In genomic region chr17:86529411-86529810, GRCm38 (mm10) we compare ENCODE assay signal across 37 mouse cellular contexts. TPM values are rescaled to one million over a fixed set of nuclear protein-coding genes. Genes with fewer than 3 reads are reported as not detected.
DNase-seq lines count a peak whose midpoint lies in the region; ATAC-seq and TF ChIP-seq lines count a peak whose summit lies in the region.
"Had no signal": no experiment of that assay in that cellular context is flagged by ENCODE, and none has a peak within 500 bp of the region (broad histone marks: within the 10 kb centered on the region; RNA-seq: fewer than 3 reads in every experiment).

No protein-coding gene starts in this region.

- 36% methylated on average over 4 of the region's 4 CpGs for WGBS in lung, postnatal 0 days

- H3K4me3 ChIP-seq in gastrocnemius, adult 2 months, result no peak overlapping the region
- no peak overlapping the region for H3K4me3 ChIP-seq in layer of hippocampus, adult 2 months
- no peak overlapping the region for H3K4me3 ChIP-seq in lung, postnatal 0 days (ENCODE audit: low read depth, low read length)
- H3K4me3 ChIP-seq: erythroblast, embryonic 14.5 days; heart, embryonic 12.5 days; hindbrain, embryonic 10.5 days; hindbrain, embryonic 15.5 days; limb, embryonic 12.5 days; liver, embryonic 15.5 days; megakaryocyte, embryonic 14.5 days; midbrain, embryonic 12.5 days; myocyte; neural tube, embryonic 12.5 days had no signal

- no peak for DNase-seq in gastrocnemius, adult 2 months
- no peak for DNase-seq in gastrocnemius, adult 18-20 months (ENCODE audit: low spot score)
- DNase-seq in kidney, adult 9 months, result peak; percentile 40
- no peak for DNase-seq in kidney, postnatal 36 days
- no peak for DNase-seq in layer of hippocampus, adult 2 months (ENCODE audit: low spot score in 2 of 2)
- no peak for DNase-seq in layer of hippocampus, adult 8-10 months (ENCODE audit: low spot score in 2 of 2)
- DNase-seq in lung, postnatal 0 days (ENCODE audit: low spot score), result peak; percentile 30
- no peak for DNase-seq in lung, postnatal 25 days (ENCODE audit: low spot score)
- DNase-seq: adrenal gland, adult 2 months; adrenal gland, postnatal 36 days; cerebellum, adult 2 months; cerebellum, postnatal 14 days; gastrocnemius, postnatal 10 days; heart, postnatal 10 days; layer of hippocampus, adult 9-11 months; lung, postnatal 4 days; thymus, postnatal 4 days had no signal

- H3K27ac ChIP-seq in gastrocnemius, adult 2 months, result peak overlapping the region; percentile 70
- H3K27ac ChIP-seq in layer of hippocampus, adult 2 months, result peak overlapping the region; percentile 56
- no peak overlapping the region for H3K27ac ChIP-seq in lung, postnatal 0 days (ENCODE audit: low read length)
- H3K27ac ChIP-seq: hindbrain, embryonic 10.5 days; hindbrain, embryonic 15.5 days; limb, embryonic 12.5 days; liver, embryonic 15.5 days; midbrain, embryonic 12.5 days; neural tube, embryonic 12.5 days had no signal

- no peak for ATAC-seq in lung, postnatal 0 days
- ATAC-seq: activated CD4-positive, CD25-positive, alpha-beta regulatory T cell, adult 4 months; forebrain, embryonic 16.5 days; inflammation-experienced regulatory T-cells, adult 6 months had no signal

- no peaks in the 10 kb centered on the region for H3K27me3 ChIP-seq in lung, postnatal 0 days (replicated peaks; ENCODE audit: insufficient read depth, low read length)
- H3K27me3 ChIP-seq: CH12.LX; heart, embryonic 12.5 days; hindbrain, embryonic 15.5 days; limb, embryonic 12.5 days; liver, embryonic 15.5 days; midbrain, embryonic 12.5 days; neural tube, embryonic 12.5 days had no signal

- H3K36me3 ChIP-seq in lung, postnatal 0 days (ENCODE audit: insufficient read depth, low read length), result no peaks in the 10 kb centered on the region
- H3K36me3 ChIP-seq: hindbrain, embryonic 10.5 days; hindbrain, embryonic 15.5 days; limb, embryonic 12.5 days; liver, embryonic 15.5 days; midbrain, embryonic 12.5 days; neural tube, embryonic 12.5 days had no signal

- TF ChIP-seq CTCF in gastrocnemius, adult 2 months (IDR thresholded peaks at IDR 0.05), result no peak
- TF ChIP-seq CTCF in layer of hippocampus, adult 2 months (conservative IDR thresholded peaks at IDR 0.05), result no peak
- TF ChIP-seq CTCF in lung, postnatal 0 days (IDR thresholded peaks at IDR 0.05), result no peak

- intact Hi-C loops in gastrocnemius, adult 2 months (cut with DNase I), result no loop called here

- H3K9me3 ChIP-seq in lung, postnatal 0 days (ENCODE audit: low read length), result no peaks in the 10 kb centered on the region
- H3K9me3 ChIP-seq: heart, embryonic 12.5 days; hindbrain, embryonic 10.5 days; hindbrain, embryonic 15.5 days; limb, embryonic 12.5 days; liver, embryonic 15.5 days; megakaryocyte, embryonic 14.5 days; midbrain, embryonic 12.5 days; neural tube, embryonic 12.5 days had no signal

- no peak overlapping the region for H3K9ac ChIP-seq in lung, postnatal 0 days (replicated peaks; ENCODE audit: low read depth)
- H3K9ac ChIP-seq: heart, embryonic 12.5 days; hindbrain, embryonic 15.5 days; limb, embryonic 12.5 days; liver, embryonic 15.5 days; midbrain, embryonic 12.5 days; neural tube, embryonic 12.5 days had no signal

- peaks cover 9% of the 10 kb centered on the region for H3K4me1 ChIP-seq in lung, postnatal 0 days (ENCODE audit: insufficient read depth, low read depth, low read length)

- peak; percentile 49 for TF ChIP-seq EP300 in lung, postnatal 0 days (IDR thresholded peaks at IDR 0.05)

- H3K4me2 ChIP-seq in lung, postnatal 0 days (replicated peaks; ENCODE audit: low read depth, low read length), result no peak overlapping the region
- H3K4me2 ChIP-seq: heart, embryonic 12.5 days; hindbrain, embryonic 15.5 days; limb, embryonic 12.5 days; liver, embryonic 15.5 days; midbrain, embryonic 12.5 days; neural tube, embryonic 12.5 days had no signal

RNA-seq across cellular contexts. Expression of gene Gm10309, which starts 24.4 kb away (rescaled TPM):
- total RNA-seq in gastrocnemius, adult 2 months (2021), result under 1 TPM; 0.13 to 0.22 TPM
- total RNA-seq in gastrocnemius, adult 18-20 months (2021), result under 1 TPM in 1 of 2 experiments, not detected in 1; 0.11 TPM
- not detected for total RNA-seq in layer of hippocampus, adult 2 months (2021)
- total RNA-seq in layer of hippocampus, adult 8-10 months (2022), result not detected
- polyA plus RNA-seq in lung, postnatal 0 days (2015; fragmentation: Nextera tagmentation; extraction: Ambion mirVana), result 0.30 and 0.54 TPM in 2 replicates
- total RNA-seq: adrenal gland, adult 2 months; adrenal gland, postnatal 36 days; ES-E14; heart, postnatal 10 days; left cerebral cortex, postnatal 14 days; liver, adult 2 months; midbrain, postnatal 0 days had no signal
- polyA plus RNA-seq: brain, embryonic 14.5 days; cerebellum, adult 2 months; cortical plate, adult 2 months; liver, adult 2 months; liver, embryonic 15.5 days had no signal

Comparison
In these comparisons a context has a peak if more than half of its experiments do, and no peak if none do; other contexts are left out.
1. DNase-seq: peak in kidney, adult 9 months (single experiment) and lung, postnatal 0 days (single experiment); none in gastrocnemius, adult 2 months (single experiment), gastrocnemius, adult 18-20 months (single experiment), kidney, postnatal 36 days (0 of 2), layer of hippocampus, adult 2 months (0 of 2), layer of hippocampus, adult 8-10 months (0 of 2) and lung, postnatal 25 days (single experiment).